Mouse (Mus musculus) MEL (cell line): ENCODE results near the gene Hspa1b.

Source experiments
- CTCF ChIP-seq, 3 experiments: IDR thresholded peaks in 2 of 3; conservative IDR thresholded peaks in 1 of 3; 2 replicates each; pipeline ENCODE4 v1.5.1; 2011 to 2012; ENCODE audit warnings: low read length in 3 of 3, low read depth in 2 of 3, mild to moderate bottlenecking in 2 of 3, improper control_type of control experiment in 1 of 3, inconsistent platforms in 1 of 3, mixed read lengths in 1 of 3, moderate library complexity in 1 of 3; ENCODE audit not compliant: control insufficient read depth in 1 of 3, insufficient read depth in 1 of 3, poor library complexity in 1 of 3, severe bottlenecking in 1 of 3
- HCFC1 ChIP-seq: IDR thresholded peaks from 2 replicates; pipeline ENCODE4 v1.6.1; 2012; ENCODE audit warnings: low read depth, mild to moderate bottlenecking, inconsistent platforms, low read length, improper control_type of control experiment, moderate library complexity
- MAX ChIP-seq: IDR thresholded peaks from 2 replicates; pipeline ENCODE4 v1.6.1; 2011; ENCODE audit warnings: low read length, improper control_type of control experiment
- SMC3 ChIP-seq: IDR thresholded peaks from 2 replicates; pipeline ENCODE4 v1.6.1; 2011; ENCODE audit warnings: low read depth, low read length, improper control_type of control experiment
- USF1 ChIP-seq: IDR thresholded peaks from 2 replicates; pipeline ENCODE4 v1.6.1; 2014; ENCODE audit warnings: low read depth, mild to moderate bottlenecking, inconsistent platforms, low read length, improper control_type of control experiment, moderate library complexity
- ZC3H11A ChIP-seq: IDR thresholded peaks from 2 replicates; pipeline ENCODE4 v1.6.1; 2012; ENCODE audit warnings: low read depth, mild to moderate bottlenecking, inconsistent platforms, low read length, improper control_type of control experiment

DNA sequence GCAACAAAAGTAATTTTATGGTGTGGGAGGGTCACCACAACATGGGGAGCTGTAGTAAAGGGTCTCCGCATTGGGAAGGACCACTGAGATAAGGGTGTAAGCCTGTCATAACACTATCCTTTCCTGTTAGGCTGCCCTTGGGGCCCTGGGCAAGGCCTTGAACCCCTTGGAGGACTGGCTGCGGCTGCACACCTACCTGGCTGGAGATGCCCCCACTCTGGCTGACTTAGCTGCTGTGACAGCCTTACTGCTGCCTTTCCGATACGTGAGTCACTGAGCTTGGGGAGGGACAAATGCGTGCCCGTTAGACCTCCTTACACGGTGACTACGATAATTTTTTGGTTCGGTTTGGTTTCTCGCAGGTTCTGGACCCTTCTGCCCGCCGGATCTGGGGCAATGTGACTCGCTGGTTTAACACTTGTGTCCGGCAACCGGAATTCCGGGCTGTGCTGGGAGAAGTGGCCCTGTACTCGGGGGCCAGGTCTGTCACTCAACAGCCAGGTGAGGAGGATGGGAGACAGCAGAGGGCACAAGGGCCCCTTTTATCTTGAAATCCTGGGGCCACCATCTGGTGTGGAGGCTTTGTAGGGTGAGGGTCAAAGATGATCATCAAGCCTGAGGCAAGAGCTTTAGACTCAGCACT is 45.2 kb upstream of the Hspa1b start:
- TF ChIP-seq MAX (no peak), CTCF (IDR thresholded peaks at IDR 0.05 in 2 of 3, conservative IDR thresholded peaks at IDR 0.05 in 1 of 3; ENCODE audit: control insufficient read depth in 1 of 3, insufficient read depth in 1 of 3, low read depth in 2 of 3, low read length in 3 of 3, poor library complexity in 1 of 3, severe bottlenecking in 1 of 3) (no peak), USF1 (no peak), SMC3 (no peak), ZC3H11A (no peak), HCFC1 (no peak)
